Mouse (Mus musculus) forebrain, embryonic 12.5 days (tissue): ENCODE data around the gene Spint2. TPM values are rescaled to one million over a fixed set of nuclear protein-coding genes. Genes with fewer than 3 reads are reported as not detected.
A peak's percentile ranks its signal among the peaks of the same experiment; 100 is the strongest.

Experiments
- ATAC-seq: fragments of 200-750 bp; cut with Nextera tagmentation; 2 replicates; pipeline ENCODE4 v1.8.0; 2017; ENCODE audit warnings: moderate TSS enrichment; ENCODE audit not compliant: low FRiP score
- H3K27ac ChIP-seq: fragments of 300-500 bp; sonication (generic); 2 replicates; pipeline ENCODE4 v1.5.1; 2016; ENCODE audit warnings: mild to moderate bottlenecking
- H3K27me3 ChIP-seq: fragments of 300-500 bp; sonication (generic); 2 replicates; pipeline ENCODE4 v1.6.1; 2016; ENCODE audit warnings: mild to moderate bottlenecking
- H3K36me3 ChIP-seq: fragments of 300-500 bp; sonication (generic); replicated peaks from 2 replicates; pipeline ENCODE4 v1.6.1; 2016; ENCODE audit warnings: mild to moderate bottlenecking
- H3K4me1 ChIP-seq: fragments of 300-500 bp; sonication (generic); 2 replicates; pipeline ENCODE4 v1.6.1; 2016
- H3K4me2 ChIP-seq: fragments of 300-500 bp; sonication (generic); 2 replicates; pipeline ENCODE4 v1.6.1; 2016; ENCODE audit warnings: mild to moderate bottlenecking, moderate library complexity
- H3K4me3 ChIP-seq: fragments of 300-500 bp; sonication (generic); replicated peaks from 2 replicates; pipeline ENCODE4 v1.5.1; 2016; ENCODE audit warnings: mild to moderate bottlenecking
- H3K9ac ChIP-seq: fragments of 300-500 bp; sonication (generic); 2 replicates; pipeline ENCODE4 v1.6.1; 2016; ENCODE audit warnings: mild to moderate bottlenecking
- H3K9me3 ChIP-seq: fragments of 300-500 bp; sonication (generic); 2 replicates; pipeline ENCODE4 v1.6.1; 2016
- WGBS: fragments of 180-500 bp; shearing (Covaris S2); methylation state at CpG from one replicate; pipeline ENCODE4 v1.1.7; 2016; 5-methylcytosine and 5-hydroxymethylcytosine counted together
- polyA plus RNA-seq: library from polyadenylated mRNA; unstranded; fragments of >200 nt; fragmentation: Nextera tagmentation; extraction: Ambion mirVana; gene quantifications from 2 replicates; pipeline ENCODE4 v1.2.1, GENCODE M21; 2016

Spint2 gene
- polyA plus RNA-seq, 1 experiment from 2014 or later: 42.2 TPM

- 97% methylated on average over 3 of the region's 3 CpGs for WGBS
These were observed 17.9 kb downstream of the Spint2 start for GRCm38 (mm10) chr7:29263831-29264230.

DNA sequence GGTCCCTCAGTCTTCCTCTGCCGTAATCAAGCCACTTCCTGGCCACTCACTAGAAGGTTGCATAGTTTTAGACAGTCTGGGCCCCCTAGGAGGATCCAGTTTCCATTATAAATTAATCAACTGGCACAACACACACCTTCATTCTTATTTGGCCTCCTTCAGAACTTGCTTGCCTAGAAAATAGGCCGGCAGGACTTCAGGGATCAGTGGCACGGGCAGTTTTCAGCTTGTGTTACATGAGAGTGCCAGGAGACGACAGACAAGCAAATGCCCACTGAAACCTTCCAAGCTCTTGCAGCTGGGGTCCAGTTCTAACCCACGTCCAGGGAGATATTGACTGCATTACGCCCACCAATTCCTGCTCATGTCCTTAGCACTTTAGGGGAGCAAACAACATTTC is 19.6 kb downstream of the Spint2 start:
- Histone ChIP-seq H3K27ac (no peak overlapping the region), H3K36me3 (no peaks in the 10 kb centered on the region), H3K4me2 (no peak overlapping the region), H3K9me3 (no peaks in the 10 kb centered on the region), H3K4me1 (peaks cover 22% of the 10 kb centered on the region), H3K4me3 (no peak overlapping the region), H3K9ac (no peak overlapping the region), H3K27me3 (no peaks in the 10 kb centered on the region)
- no peak for ATAC-seq
- WGBS: 85% methylated on average over 6 of the region's 6 CpGs

More at GRCm38 (mm10) chr7:29263831-29264230, 17.9 kb downstream of the Spint2 start:
- H3K9me3 ChIP-seq: no peaks in the 10 kb centered on the region
- H3K4me1 ChIP-seq: peaks cover 14% of the 10 kb centered on the region
- no peak overlapping the region for H3K9ac ChIP-seq
- no peak overlapping the region for H3K27ac ChIP-seq
- H3K36me3 ChIP-seq: no peaks in the 10 kb centered on the region
- H3K4me2 ChIP-seq: no peak overlapping the region
- no peaks in the 10 kb centered on the region for H3K27me3 ChIP-seq
- H3K4me3 ChIP-seq: no peak overlapping the region
- ATAC-seq: no peak

GRCm38 (mm10) chr7:29259781-29260730 is 21.7 kb downstream of the Spint2 start:
- ATAC-seq: peak; percentile 65
- Histone ChIP-seq H3K27ac (peak overlapping the region; percentile 62), H3K36me3 (no peaks in the 10 kb centered on the region), H3K9me3 (no peaks in the 10 kb centered on the region), H3K9ac (0 out of 2 replicates have a peak overlapping the region, but pooled peaks have one; percentile 33), H3K4me2 (no peak overlapping the region), H3K4me3 (no peak overlapping the region), H3K27me3 (no peaks in the 10 kb centered on the region), H3K4me1 (peaks cover 22% of the 10 kb centered on the region)
- 72% methylated on average over 10 of the region's 10 CpGs for WGBS

- 80% methylated on average over 1 of the region's 1 CpGs for WGBS
- no peak overlapping the region for H3K4me3 ChIP-seq
- ATAC-seq: no peak
These were observed 24.3 kb downstream of the Spint2 start for GRCm38 (mm10) chr7:29257368-29257767.

DNA sequence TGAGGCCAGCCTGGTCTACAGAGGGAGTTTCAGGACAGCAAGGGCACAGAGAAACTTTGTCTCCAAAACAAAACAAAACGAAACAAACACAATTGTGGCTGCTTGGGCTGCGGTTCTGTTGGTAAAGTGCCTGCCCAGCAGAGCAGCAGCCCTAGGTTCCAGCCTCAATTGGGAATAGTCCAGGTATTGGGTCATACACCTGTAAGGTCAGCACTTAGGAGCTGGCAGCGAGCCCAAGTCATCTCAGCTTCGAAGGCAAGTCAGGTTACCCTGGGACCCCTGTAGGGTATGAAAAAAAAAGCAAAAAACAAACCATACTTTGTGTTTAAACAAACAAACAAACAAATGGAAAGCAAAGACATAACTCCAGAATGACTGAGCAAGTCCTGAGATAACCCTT is 25.8 kb downstream of the Spint2 start:
- ATAC-seq: no peak
- H3K9me3 ChIP-seq: no peaks in the 10 kb centered on the region
- no peaks in the 10 kb centered on the region for H3K36me3 ChIP-seq
- 87% methylated on average over 4 of the region's 4 CpGs for WGBS
- H3K4me3 ChIP-seq: no peak overlapping the region
- peaks cover 22% of the 10 kb centered on the region for H3K4me1 ChIP-seq
- no peak overlapping the region for H3K4me2 ChIP-seq
- no peak overlapping the region for H3K9ac ChIP-seq
- H3K27me3 ChIP-seq: no peaks in the 10 kb centered on the region
- no peak overlapping the region for H3K27ac ChIP-seq

More at GRCm38 (mm10) chr7:29257368-29257767, 24.3 kb downstream of the Spint2 start:
- H3K27me3 ChIP-seq: no peaks in the 10 kb centered on the region
- no peaks in the 10 kb centered on the region for H3K36me3 ChIP-seq
- H3K4me1 ChIP-seq: peaks cover 22% of the 10 kb centered on the region
- H3K9ac ChIP-seq: no peak overlapping the region
- H3K9me3 ChIP-seq: no peaks in the 10 kb centered on the region
- H3K4me2 ChIP-seq: no peak overlapping the region
- no peak overlapping the region for H3K27ac ChIP-seq

DNA sequence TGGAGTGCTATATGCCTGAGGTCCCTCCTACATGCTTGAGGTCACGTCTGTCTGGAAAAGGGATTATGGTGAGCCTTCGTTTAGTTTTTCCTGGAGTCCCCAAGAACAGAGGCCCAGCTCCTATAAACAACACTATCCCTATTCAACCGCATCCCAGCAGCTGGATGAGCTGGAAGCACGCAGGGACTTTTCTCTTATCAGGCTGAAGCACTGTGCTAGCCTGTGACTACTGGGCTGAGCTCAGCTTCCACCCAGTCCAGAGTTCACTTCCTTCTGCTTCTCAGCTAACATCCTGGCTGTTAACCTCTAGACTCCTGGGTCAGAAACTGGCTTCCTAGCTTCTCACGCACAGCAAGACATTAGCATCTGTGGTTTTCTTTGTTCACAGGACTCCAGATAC is 27.9 kb downstream of the Spint2 start:
- Histone ChIP-seq H3K27ac (no peak overlapping the region), H3K36me3 (no peaks in the 10 kb centered on the region), H3K9ac (no peak overlapping the region), H3K4me3 (no peak overlapping the region), H3K27me3 (peaks cover 8% of the 10 kb centered on the region), H3K4me2 (no peak overlapping the region), H3K4me1 (peaks cover 8% of the 10 kb centered on the region; the same call in 1 of the 2 replicates), H3K9me3 (no peaks in the 10 kb centered on the region)
- 55% methylated on average over 5 of the region's 5 CpGs for WGBS
- no peak for ATAC-seq

- no peak overlapping the region for H3K27ac ChIP-seq
- no peak overlapping the region for H3K4me3 ChIP-seq
- H3K27me3 ChIP-seq: peaks cover 29% of the 10 kb centered on the region
- H3K4me2 ChIP-seq: no peak overlapping the region
- H3K36me3 ChIP-seq: peaks cover 6% of the 10 kb centered on the region; the same call in 1 of the 2 replicates
- no peak overlapping the region for H3K9ac ChIP-seq
- H3K4me1 ChIP-seq: peaks cover 12% of the 10 kb centered on the region
- no peaks in the 10 kb centered on the region for H3K9me3 ChIP-seq
- 96% methylated on average over 3 of the region's 3 CpGs for WGBS
- no peak for ATAC-seq
These were observed 30.5 kb downstream of the Spint2 start for GRCm38 (mm10) chr7:29251166-29251565.

GRCm38 (mm10) chr7:29248261-29248841 is 33.4 kb downstream of the Spint2 start, which contains the start of gene 2200002D01Rik:
Gene 2200002D01Rik (minus strand): TSS chr7:29248466.
- Histone ChIP-seq H3K27me3 (peaks cover 29% of the 10 kb centered on the region), H3K9me3 (no peaks in the 10 kb centered on the region), H3K4me3 (peak within 1 kb of the TSS; percentile 19), H3K9ac (peak within 1 kb of the TSS; percentile 44; the same call in 1 of the 2 replicates), H3K4me2 (peak within 1 kb of the TSS; percentile 49), H3K4me1 (peaks cover 12% of the 10 kb centered on the region), H3K27ac (no peak within 1 kb of the TSS), H3K36me3 (peaks cover 28% of the 10 kb centered on the region)
- 14% methylated on average over 20 of the region's 20 CpGs for WGBS
- no peak for ATAC-seq

DNA sequence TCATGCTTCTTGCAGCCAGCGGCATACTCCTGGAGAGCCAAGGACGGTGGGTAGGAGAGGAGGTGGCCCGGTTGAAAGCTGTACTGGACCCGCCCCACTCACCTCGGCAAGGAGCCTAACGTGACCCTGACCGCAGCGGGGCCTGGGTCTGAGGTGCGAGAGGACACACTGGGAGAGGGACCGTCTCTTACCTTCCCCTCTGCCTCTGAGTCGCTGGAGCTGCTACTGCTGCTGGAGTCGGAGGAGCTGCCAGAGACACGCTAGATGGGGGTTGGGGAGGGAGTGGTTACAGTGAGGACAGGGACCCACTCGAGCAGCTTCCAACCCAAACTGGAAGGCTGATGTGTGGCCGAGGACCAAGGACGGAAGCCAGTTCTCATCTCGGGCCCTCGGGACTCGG is 34.0 kb downstream of the Spint2 start:
- Histone ChIP-seq H3K36me3 (peaks cover 28% of the 10 kb centered on the region), H3K9me3 (no peaks in the 10 kb centered on the region), H3K4me3 (peak overlapping the region; percentile 19), H3K4me1 (peaks cover 12% of the 10 kb centered on the region), H3K27ac (no peak overlapping the region), H3K4me2 (peak overlapping the region; percentile 49), H3K9ac (peak overlapping the region; percentile 44; the same call in 1 of the 2 replicates), H3K27me3 (peaks cover 29% of the 10 kb centered on the region)
- ATAC-seq: no peak
- 19% methylated on average over 19 of the region's 19 CpGs for WGBS

- Histone ChIP-seq H3K27me3 (peaks cover 29% of the 10 kb centered on the region), H3K27ac (no peak overlapping the region), H3K4me2 (peak overlapping the region; percentile 49), H3K36me3 (peaks cover 28% of the 10 kb centered on the region), H3K4me3 (peak overlapping the region; percentile 19; the same call in 1 of the 2 replicates), H3K9me3 (no peaks in the 10 kb centered on the region), H3K9ac (0 out of 2 replicates have a peak overlapping the region, but pooled peaks have one; percentile 44), H3K4me1 (peaks cover 12% of the 10 kb centered on the region)
- WGBS: 25% methylated on average over 16 of the region's 16 CpGs
- ATAC-seq: peak; percentile 65; the same call in 1 of the 2 replicates
These were observed 34.4 kb downstream of the Spint2 start for GRCm38 (mm10) chr7:29247314-29247700.

- Histone ChIP-seq H3K4me2 (no peak overlapping the region), H3K4me3 (no peak overlapping the region), H3K36me3 (peaks cover 28% of the 10 kb centered on the region), H3K9ac (no peak overlapping the region), H3K27ac (no peak overlapping the region), H3K9me3 (no peaks in the 10 kb centered on the region), H3K4me1 (peaks cover 12% of the 10 kb centered on the region), H3K27me3 (peaks cover 29% of the 10 kb centered on the region)
- WGBS: 89% methylated on average over 21 of the region's 21 CpGs
- no peak for ATAC-seq
These were observed 34.9 kb downstream of the Spint2 start for GRCm38 (mm10) chr7:29246619-29247313.

DNA sequence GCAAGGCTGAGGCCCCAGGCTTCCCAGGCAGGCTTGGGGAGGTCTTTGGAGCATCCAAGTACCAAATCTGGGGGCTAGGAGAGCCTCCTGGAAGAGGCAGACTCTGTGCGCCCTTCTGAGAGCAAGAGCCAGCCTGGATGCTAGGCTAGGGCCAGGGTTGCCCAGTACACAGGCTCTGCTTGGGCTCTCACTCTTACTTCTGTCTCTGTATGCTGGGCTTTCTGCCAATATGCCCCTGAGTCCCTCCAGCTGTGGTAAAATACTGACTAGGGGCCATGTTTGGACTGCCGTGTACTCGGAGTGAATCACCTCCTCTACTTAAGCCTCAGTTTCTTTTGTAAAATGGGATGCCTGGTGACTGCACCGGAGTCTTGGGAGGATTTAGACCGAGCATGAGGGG is 35.7 kb downstream of the Spint2 start:
- H3K4me2 ChIP-seq: no peak overlapping the region
- no peaks in the 10 kb centered on the region for H3K9me3 ChIP-seq
- no peak overlapping the region for H3K27ac ChIP-seq
- H3K27me3 ChIP-seq: peaks cover 29% of the 10 kb centered on the region
- peaks cover 28% of the 10 kb centered on the region for H3K36me3 ChIP-seq
- no peak overlapping the region for H3K4me3 ChIP-seq
- no peak for ATAC-seq
- peaks cover 12% of the 10 kb centered on the region for H3K4me1 ChIP-seq
- H3K9ac ChIP-seq: no peak overlapping the region
- WGBS: 89% methylated on average over 5 of the region's 5 CpGs
